Mouse (Mus musculus): ENCODE results near the gene Fbxo28.
"Not testable (repeated sequence)": the region's sequence is repeated elsewhere in the genome, so short reads cannot be mapped to it uniquely, and the experiment has no call there.

Gene Fbxo28

GRCm38 (mm10) chr1:182341993-182342392 lies 564 bp upstream of the Fbxo28 start:
- DNase-seq (ENCODE audit: low spot score), result peak; percentile 42

DNA sequence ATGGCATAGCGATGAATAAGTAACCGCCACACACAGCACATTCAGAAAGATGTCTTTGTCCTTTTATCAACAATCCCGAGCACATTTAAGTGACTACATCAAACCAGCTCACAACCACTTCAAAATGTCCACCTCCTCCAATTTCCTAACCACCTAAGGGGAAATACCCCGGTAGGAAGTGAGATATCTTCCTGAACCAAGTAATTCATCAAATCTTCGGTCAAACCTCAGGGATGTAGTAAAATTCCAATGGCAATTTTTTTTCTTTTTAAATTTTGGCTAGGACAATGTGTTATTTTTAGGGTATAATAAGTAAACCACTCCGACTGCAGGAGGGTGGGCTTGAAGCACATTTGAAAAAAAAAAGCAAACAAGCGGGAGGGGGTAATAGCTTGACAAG lies 1.1 kb downstream of the Fbxo28 start:
- DNase-seq (ENCODE audit: low spot score), result no peak

- no peak for DNase-seq (ENCODE audit: low spot score)
Observed at GRCm38 (mm10) chr1:182338961-182339565, 2.4 kb downstream of the Fbxo28 start.

DNA sequence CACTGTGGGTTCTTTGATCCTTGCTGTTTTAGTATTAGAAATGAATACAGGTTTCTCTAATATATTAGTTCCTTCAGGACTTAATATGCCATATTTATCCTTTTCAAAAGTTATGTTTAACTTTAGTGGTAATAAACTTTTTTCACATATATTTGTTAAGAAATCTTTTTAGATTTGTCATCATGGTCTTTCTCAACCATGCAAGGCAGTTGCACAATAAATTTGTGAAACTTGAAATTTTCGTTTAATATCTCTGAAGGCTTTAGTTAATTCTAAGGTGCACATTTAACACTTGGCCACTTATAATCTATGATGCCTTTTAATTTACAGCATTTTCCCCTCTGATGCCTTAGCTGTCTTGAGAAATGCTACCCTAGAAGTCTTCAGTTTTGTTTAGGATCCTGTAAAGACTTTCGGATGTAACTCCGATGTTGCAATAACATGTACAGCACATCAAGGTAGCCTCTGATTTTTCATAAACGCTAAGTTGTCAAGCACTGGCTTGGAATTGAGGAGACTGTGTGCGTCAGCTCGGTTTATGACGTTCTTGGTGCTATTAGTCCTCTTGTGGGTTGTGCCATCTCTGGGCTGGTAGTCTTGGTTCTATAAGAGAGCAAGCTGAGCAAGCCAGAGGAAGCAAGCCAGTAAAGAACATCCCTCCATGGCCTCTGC lies 7.5 kb downstream of the Fbxo28 start:
- DNase-seq (ENCODE audit: low spot score), result no peak

DNA sequence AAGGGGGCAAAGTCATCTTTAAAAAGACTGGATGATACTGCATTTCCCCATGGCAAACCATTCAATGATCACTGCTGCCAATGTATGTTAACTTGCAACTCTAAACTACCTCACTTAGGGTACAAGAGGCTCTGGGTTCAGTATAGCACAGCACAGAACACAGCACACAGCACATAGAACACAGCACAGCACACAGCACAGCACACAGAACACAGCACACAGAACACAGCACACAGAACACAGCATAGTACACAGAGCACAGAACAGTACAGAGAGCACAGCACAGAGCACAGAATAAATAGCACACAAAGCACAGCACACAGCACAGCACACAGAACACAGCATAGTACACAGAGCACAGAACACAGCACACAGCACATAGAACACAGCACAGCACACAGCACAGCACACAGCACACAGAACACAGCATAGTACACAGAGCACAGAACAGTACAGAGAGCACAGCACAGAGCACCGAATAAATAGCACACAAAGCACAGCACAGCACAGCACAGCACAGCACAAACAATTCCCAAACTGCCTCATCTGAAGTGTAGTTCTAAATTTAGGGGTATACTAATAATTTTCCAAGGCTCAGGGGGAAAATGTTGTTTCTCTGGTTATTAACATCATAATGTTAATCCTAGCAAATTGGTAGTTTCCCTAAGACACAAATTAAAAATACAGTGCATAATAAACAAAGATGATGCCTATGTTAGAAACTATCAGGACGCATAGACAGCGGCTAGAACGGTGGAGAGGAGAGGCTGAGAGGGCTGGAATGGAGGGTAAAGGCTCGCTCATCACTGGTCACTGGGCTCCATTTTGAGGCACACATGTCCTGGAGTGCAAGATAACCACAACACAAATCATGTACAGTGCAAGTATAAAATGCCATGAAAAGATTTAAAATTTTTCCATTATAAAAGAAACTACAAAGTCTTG lies 9.1 kb downstream of the Fbxo28 start:
- no peak for DNase-seq (ENCODE audit: low spot score)

DNA sequence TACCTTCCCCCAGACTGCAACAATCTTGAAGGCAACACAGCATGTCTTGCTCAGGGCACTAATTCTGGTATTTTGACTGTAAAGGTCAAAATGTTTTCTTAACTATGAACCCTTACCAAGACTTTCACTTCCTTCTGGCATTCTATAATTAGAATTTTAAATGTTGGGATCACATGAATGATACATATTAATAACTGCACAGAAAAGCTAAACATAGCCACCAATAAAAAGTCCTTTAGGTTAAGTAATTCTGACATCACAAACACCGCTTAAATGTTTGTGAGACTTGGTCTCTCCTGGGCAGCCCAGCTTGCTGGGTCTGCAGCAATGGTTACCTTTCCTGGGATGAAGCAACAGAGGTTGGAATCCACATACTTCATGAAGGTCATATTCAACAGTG lies 15.5 kb downstream of the Fbxo28 start:
- DNase-seq (ENCODE audit: low spot score), result no peak

- no peak for DNase-seq (ENCODE audit: low spot score)
Observed at GRCm38 (mm10) chr1:182324552-182324951, 16.9 kb downstream of the Fbxo28 start.

DNA sequence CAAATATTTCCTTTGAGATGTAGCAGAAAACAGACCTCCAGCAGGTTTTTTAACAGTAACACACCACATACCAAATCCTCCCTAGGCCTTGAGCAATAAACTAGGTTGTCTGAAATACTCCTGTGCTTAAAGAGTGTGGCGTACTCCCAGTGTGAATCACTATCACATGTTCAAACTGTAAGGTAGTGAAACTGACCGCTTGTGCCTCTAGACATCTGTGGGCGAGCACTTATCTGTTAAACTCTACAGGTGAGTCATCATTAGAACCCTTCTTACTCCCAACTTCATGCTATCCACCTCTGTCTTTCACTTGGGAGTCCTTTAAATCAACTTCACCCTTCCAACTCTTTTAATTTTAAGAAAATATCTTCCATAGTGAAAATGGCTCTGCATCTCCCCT lies 18.3 kb downstream of the Fbxo28 start:
- no peak for DNase-seq (ENCODE audit: low spot score)

DNA sequence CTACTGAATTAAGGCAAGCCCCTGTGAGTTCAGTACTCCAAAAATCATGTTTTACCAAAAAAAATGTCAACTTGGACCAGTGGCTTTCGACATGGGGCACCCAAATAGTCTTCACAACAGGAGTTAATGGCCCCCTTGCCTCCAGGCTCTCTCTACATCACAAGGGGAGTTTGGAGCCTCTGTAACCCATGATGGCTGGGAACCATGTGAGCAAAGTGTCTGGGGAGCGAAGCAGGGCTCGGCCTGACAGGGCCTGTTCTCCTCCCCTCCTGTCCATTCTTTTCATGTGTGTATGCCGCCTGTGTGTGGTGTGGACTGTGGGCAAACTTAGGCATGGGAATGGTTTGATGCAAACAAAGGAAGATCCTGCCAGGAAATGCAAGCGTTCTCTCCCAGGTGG lies 27.2 kb downstream of the Fbxo28 start:
- DNase-seq (ENCODE audit: low spot score), result no peak

- DNase-seq (ENCODE audit: low spot score), result no peak
Observed at GRCm38 (mm10) chr1:182313181-182313580, 28.2 kb downstream of the Fbxo28 start.

GRCm38 (mm10) chr1:182311376-182311775 lies 30.1 kb downstream of the Fbxo28 start:
- DNase-seq (ENCODE audit: low spot score), result no peak

DNA sequence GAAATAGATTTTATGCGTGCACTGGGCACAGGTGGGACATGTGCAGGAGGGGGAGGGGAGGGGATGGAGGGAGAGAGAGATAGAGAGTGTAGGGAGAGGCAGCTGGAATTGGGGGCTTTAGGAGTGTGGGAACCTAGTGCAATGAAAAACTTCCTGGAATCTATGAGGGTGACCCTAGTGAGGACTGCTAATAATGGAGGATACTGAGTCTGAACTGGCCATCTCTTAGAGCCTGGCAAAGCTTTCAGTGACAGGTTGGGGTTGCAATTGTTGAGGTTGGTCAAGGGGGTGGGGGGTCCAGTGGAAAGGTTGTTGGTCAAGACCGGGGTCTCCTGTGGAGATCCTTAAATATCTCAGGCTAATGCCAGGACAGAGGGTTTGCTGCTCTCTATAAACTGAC lies 31.1 kb downstream of the Fbxo28 start:
- no peak for DNase-seq (ENCODE audit: low spot score)

DNA sequence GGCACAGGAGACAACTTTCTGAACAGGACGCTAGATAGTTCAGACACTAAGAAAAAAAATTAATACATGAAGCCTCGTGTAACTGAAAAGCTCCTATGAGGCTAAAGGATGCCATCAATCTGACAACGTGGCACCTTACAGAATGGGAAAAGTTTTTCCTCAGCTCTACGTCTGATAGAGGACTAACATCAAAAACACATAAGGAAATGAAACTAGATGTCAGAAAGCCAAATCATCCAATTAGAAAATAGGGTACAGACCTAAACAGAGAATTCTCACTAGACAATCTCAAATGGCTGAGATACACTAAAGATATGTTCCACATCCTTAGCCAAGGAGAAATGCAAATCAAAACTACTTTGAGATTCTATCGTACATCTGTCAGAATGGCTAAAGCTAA lies 32.0 kb downstream of the Fbxo28 start:
- DNase-seq (ENCODE audit: low spot score), result no peak

DNA sequence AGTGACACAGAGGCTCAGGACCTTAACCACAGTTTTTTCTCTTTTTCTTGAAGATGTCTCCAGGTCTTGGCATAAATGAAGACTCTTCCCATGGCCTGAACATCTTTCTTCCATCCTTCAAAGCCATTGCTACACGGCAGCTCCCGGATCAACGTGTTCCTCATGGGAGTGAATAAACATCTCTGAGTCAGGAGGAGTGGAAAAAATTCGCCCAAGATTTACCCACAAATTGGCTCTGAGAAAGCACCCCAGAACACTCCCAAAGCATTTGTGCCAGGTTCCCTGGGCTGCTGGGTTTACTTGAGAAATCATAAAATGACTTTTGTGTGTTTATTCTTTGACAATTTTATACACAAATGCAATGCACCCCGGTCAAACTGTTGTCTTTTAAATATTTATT lies 38.5 kb downstream of the Fbxo28 start:
- no peak for DNase-seq (ENCODE audit: low spot score)

DNA sequence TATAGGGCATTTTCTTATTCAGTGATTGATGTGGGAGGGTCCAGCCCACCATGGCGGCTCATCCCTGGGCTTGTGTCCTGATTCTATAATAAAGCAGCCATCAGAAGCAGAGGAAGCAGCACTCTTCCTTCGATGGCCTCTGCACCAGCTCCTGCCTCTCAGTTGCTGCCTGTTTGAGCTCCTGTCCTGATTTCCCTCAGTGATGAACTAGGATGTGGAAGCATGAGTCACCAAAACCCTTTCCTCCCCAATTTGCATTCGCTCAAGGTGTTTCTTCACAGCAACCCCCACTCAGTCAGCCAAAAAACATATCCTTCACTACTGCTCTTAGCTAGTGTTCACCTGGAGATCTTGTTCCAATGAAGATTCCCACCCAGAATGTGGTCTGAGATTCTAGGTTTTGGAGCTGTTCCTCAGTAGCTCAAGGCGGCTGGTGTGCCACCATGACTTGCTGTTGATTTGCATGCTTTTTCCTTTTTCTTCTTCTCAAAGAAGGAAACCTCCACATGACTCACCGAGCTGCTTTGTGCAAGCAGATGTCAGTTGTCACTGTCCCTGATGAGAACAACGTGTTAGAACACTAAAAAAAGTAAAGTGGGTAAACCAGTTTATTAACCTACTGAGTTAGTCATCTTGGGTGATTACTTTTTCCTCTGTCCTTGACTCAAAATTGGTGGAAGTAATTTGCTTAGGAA lies 39.1 kb downstream of the Fbxo28 start:
- no peak for DNase-seq (ENCODE audit: low spot score)

DNA sequence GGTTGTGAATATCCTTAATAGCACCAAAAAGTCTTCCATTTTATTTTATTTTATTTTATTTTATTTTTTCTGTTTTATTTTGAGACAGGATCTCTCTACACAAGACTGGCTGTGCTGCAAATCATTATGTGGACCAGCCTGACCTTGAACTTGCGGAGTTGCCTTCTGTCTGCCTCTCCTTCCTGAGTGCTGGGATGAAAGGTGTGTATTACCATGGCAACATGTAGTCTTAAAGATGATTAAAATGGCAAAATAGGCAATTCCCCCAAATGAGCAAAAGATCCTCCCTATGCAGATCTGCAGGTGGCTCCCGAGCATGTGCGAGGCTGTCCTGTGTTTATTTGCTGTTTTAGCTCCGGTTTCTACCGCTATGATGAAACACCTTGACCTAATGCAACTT lies 43.6 kb downstream of the Fbxo28 start:
- no peak for DNase-seq (ENCODE audit: low spot score)

DNA sequence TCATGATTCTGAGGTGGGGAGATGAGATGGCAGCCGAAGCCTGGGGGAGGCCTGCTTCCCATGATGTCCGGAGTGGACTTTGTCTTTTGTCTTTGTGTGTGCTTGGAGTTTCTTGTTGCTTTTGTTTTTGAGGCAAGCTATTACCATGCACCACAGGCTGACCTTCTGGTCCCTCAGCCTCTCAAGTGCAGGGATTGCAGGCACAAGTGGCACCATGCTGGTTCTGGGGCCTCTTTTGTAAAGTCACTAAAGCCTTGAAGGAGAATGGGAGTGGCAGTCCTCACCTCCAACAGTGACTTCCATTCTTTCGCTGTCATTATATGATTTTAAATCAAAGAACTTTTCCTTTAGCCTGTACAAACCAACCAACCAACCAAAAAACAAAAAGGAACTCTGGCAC lies 44.2 kb downstream of the Fbxo28 start:
- no peak for DNase-seq (ENCODE audit: low spot score)

- no peak for DNase-seq (ENCODE audit: low spot score)
Observed at GRCm38 (mm10) chr1:182296816-182297215, 44.6 kb downstream of the Fbxo28 start.

- DNase-seq (ENCODE audit: low spot score), result no peak
Observed at GRCm38 (mm10) chr1:182296141-182296540, 45.3 kb downstream of the Fbxo28 start.

DNA sequence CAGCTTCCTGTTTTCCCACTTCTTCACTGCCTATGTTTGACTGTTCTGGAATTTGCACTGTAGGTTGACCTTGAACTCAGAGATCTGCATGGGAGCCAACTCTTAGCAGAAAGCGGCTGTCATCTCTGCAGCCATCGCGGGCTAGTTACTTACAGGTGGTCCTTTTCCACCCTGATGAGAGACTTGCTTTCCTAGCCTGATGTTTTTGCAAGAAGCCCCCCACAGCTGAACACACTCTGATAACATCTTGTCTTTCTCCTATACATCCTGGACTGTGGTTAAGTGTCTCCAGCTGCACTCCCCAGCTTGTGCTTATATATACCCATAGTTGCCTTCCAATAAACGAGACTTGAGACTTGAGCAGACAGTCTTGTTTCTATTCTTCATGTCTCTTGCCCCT lies 49.1 kb downstream of the Fbxo28 start:
- no peak for DNase-seq (ENCODE audit: low spot score)

DNA sequence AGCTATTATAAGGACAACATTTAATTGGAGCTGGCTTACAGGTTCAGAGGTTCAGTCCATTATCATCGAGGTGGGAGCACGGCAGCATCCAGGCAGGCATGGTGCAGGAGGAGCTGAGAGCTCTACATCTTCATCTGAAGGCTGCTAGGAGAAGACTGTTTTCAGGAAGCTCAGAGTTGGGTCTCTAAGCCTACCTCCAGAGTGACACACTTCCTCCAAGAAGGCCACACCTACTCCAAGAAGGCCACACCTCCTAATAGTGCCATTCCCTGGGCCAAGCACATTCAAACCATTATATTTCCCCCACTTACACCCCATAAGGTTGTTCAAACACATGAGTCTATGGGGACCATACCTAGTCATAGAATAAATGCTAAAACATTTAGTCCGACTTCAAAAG lies 50.7 kb downstream of the Fbxo28 start:
- DNase-seq (ENCODE audit: low spot score), result not testable (repeated sequence)

DNA sequence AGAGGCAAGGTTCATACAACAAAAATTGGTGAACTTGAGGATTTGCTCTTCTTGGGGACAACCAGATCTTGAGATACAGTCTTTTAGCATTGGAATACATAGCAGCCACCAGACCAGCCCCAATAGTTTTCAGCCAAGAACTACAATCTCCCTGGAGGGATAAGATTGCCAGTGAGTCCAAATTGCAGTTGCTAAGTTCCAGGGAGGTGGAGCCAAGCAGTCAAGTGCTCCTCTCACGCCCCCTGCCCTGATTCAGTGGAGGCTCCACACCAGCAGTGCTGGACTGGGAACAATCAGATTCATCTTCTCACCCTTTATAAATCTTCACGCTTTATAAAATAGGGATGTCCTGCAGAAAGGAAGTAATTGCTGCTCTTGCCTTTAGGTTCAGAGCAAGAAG lies 51.6 kb downstream of the Fbxo28 start:
- no peak for DNase-seq (ENCODE audit: low spot score)

Data from MN1 (cell line).